Mouse (Mus musculus) MEL (cell line): Measurements from ENCODE around the gene Ccdc163. TPM values are rescaled to one million over a fixed set of nuclear protein-coding genes. Genes with fewer than 3 reads are reported as not detected.

Experiments
- DNase-seq: peaks from one replicate; pipeline ENCODE4 v3.0.0; 2011; ENCODE audit warnings: low read depth, low spot score
- H3K27ac ChIP-seq: 2 replicates; pipeline ENCODE4 v1.5.1; 2012; ENCODE audit warnings: low read depth, mild to moderate bottlenecking, control low read depth, low read length, moderate library complexity; ENCODE audit not compliant: control insufficient read depth
- H3K27me3 ChIP-seq, 2 experiments: fragments of 150-350 bp in 1 of 2; sonication (generic) in 1 of 2; 2 replicates each; pipeline ENCODE4 v1.6.1; 2012; ENCODE audit warnings: low read length in 2 of 2, mild to moderate bottlenecking in 2 of 2, improper control_type of control experiment in 1 of 2, moderate library complexity in 1 of 2; ENCODE audit not compliant: insufficient read depth in 2 of 2, control insufficient read depth in 1 of 2
- H3K36me3 ChIP-seq, 2 experiments: 2 replicates each; pipeline ENCODE4 v1.6.1; 2012 to 2014; ENCODE audit warnings: low read length in 2 of 2, improper control_type of control experiment in 1 of 2, inconsistent platforms in 1 of 2, mild to moderate bottlenecking in 1 of 2; ENCODE audit not compliant: insufficient read depth in 2 of 2, control insufficient read depth in 1 of 2
- H3K4me1 ChIP-seq, 2 experiments: fragments of 150-350 bp in 1 of 2; sonication (generic) in 1 of 2; 2 replicates each; pipeline ENCODE4 v1.6.1; 2012; ENCODE audit warnings: low read length in 2 of 2, improper control_type of control experiment in 1 of 2, mild to moderate bottlenecking in 1 of 2; ENCODE audit not compliant: insufficient read depth in 2 of 2, control insufficient read depth in 1 of 2
- H3K4me3 ChIP-seq, 2 experiments: fragments of 150-350 bp in 1 of 2; sonication (generic) in 1 of 2; 2 replicates each; pipeline ENCODE4 v1.5.1; 2012; ENCODE audit warnings: low read depth in 2 of 2, low read length in 2 of 2, mild to moderate bottlenecking in 2 of 2, moderate library complexity in 2 of 2, control low read depth in 1 of 2, improper control_type of control experiment in 1 of 2; ENCODE audit not compliant: control insufficient read depth in 1 of 2, insufficient read depth in 1 of 2
- H3K79me2 ChIP-seq: 2 replicates; pipeline ENCODE4 v1.6.1; 2012; ENCODE audit warnings: mild to moderate bottlenecking, low read length, moderate library complexity; ENCODE audit not compliant: control insufficient read depth, poor library complexity, insufficient read depth
- H3K9ac ChIP-seq: 2 replicates; pipeline ENCODE4 v1.6.1; 2012; ENCODE audit warnings: low read depth, mild to moderate bottlenecking, control low read depth, low read length, moderate library complexity; ENCODE audit not compliant: control insufficient read depth, poor library complexity, severe bottlenecking
- H3K9me3 ChIP-seq: fragments of 150-350 bp; sonication (generic); replicated peaks from 2 replicates; pipeline ENCODE4 v1.6.1; 2012; ENCODE audit warnings: mild to moderate bottlenecking, low read length, improper control_type of control experiment, moderate library complexity; ENCODE audit not compliant: insufficient read depth
- CHD2 ChIP-seq: IDR thresholded peaks from 2 replicates; pipeline ENCODE4 v1.6.1; 2011; ENCODE audit warnings: low read length, improper control_type of control experiment
- CTCF ChIP-seq, 3 experiments: IDR thresholded peaks in 2 of 3; conservative IDR thresholded peaks in 1 of 3; 2 replicates each; pipeline ENCODE4 v1.5.1; 2011 to 2012; ENCODE audit warnings: low read length in 3 of 3, low read depth in 2 of 3, mild to moderate bottlenecking in 2 of 3, improper control_type of control experiment in 1 of 3, inconsistent platforms in 1 of 3, mixed read lengths in 1 of 3, moderate library complexity in 1 of 3; ENCODE audit not compliant: control insufficient read depth in 1 of 3, insufficient read depth in 1 of 3, poor library complexity in 1 of 3, severe bottlenecking in 1 of 3
- E2F4 ChIP-seq: IDR thresholded peaks from 2 replicates; pipeline ENCODE4 v1.6.1; 2011; ENCODE audit warnings: low read depth, low read length, improper control_type of control experiment, borderline replicate concordance
- ELF1 ChIP-seq: IDR thresholded peaks from 2 replicates; pipeline ENCODE4 v1.6.1; 2014; ENCODE audit warnings: low read depth, mild to moderate bottlenecking, inconsistent platforms, low read length, improper control_type of control experiment, moderate library complexity
- GABPA ChIP-seq: IDR thresholded peaks from 2 replicates; pipeline ENCODE4 v1.6.1; 2012; ENCODE audit warnings: low read depth, mild to moderate bottlenecking, inconsistent platforms, low read length, improper control_type of control experiment, moderate library complexity
- GATA1 ChIP-seq: IDR thresholded peaks from 2 replicates; pipeline ENCODE4 v1.6.1; 2011; ENCODE audit warnings: low read depth, low read length, improper control_type of control experiment
- HCFC1 ChIP-seq: IDR thresholded peaks from 2 replicates; pipeline ENCODE4 v1.6.1; 2012; ENCODE audit warnings: low read depth, mild to moderate bottlenecking, inconsistent platforms, low read length, improper control_type of control experiment, moderate library complexity
- JUND ChIP-seq: IDR thresholded peaks from 2 replicates; pipeline ENCODE4 v1.6.1; 2011; ENCODE audit warnings: low read depth, mild to moderate bottlenecking, improper control_type of control experiment, low read length
- KAT2A ChIP-seq: conservative IDR thresholded peaks from 2 replicates; pipeline ENCODE4 v1.6.1; 2012; ENCODE audit warnings: low read depth, low read length, improper control_type of control experiment, inconsistent platforms
- MAFK ChIP-seq: IDR thresholded peaks from 2 replicates; pipeline ENCODE4 v1.6.1; 2011; ENCODE audit warnings: low read depth, mild to moderate bottlenecking, low read length, improper control_type of control experiment, borderline replicate concordance
- MAX ChIP-seq: IDR thresholded peaks from 2 replicates; pipeline ENCODE4 v1.6.1; 2011; ENCODE audit warnings: low read length, improper control_type of control experiment
- MAZ ChIP-seq: IDR thresholded peaks from 2 replicates; pipeline ENCODE4 v1.6.1; 2012; ENCODE audit warnings: low read depth, mild to moderate bottlenecking, inconsistent platforms, low read length, improper control_type of control experiment
- MEF2A ChIP-seq: IDR thresholded peaks from 2 replicates; pipeline ENCODE4 v1.6.1; 2014; ENCODE audit warnings: low read depth, mild to moderate bottlenecking, inconsistent platforms, low read length, improper control_type of control experiment; ENCODE audit not compliant: poor library complexity, insufficient replicate concordance, severe bottlenecking; ENCODE audit errors: extremely low read depth
- MXI1 ChIP-seq: IDR thresholded peaks from 2 replicates; pipeline ENCODE4 v1.6.1; 2011; ENCODE audit warnings: mild to moderate bottlenecking, low read depth, low read length, improper control_type of control experiment
- MYC ChIP-seq: IDR thresholded peaks from 2 replicates; pipeline ENCODE4 v1.6.1; 2011; ENCODE audit warnings: low read depth, mild to moderate bottlenecking, low read length, improper control_type of control experiment, moderate library complexity
- NRF1 ChIP-seq: IDR thresholded peaks from 2 replicates; pipeline ENCODE4 v1.6.1; 2014; ENCODE audit warnings: low read depth, mild to moderate bottlenecking, inconsistent platforms, low read length, improper control_type of control experiment, moderate library complexity; ENCODE audit not compliant: poor library complexity, insufficient read depth, severe bottlenecking
- POLR2A ChIP-seq, 2 experiments: IDR thresholded peaks; 2 replicates each; pipeline ENCODE4 v1.6.1; 2011 to 2012; ENCODE audit warnings: low read length in 2 of 2, mild to moderate bottlenecking in 2 of 2, control low read depth in 1 of 2, improper control_type of control experiment in 1 of 2, low read depth in 1 of 2, moderate library complexity in 1 of 2; ENCODE audit not compliant: control insufficient read depth in 1 of 2, insufficient read depth in 1 of 2, poor library complexity in 1 of 2
- POLR2AphosphoS2 ChIP-seq: IDR thresholded peaks from 2 replicates; pipeline ENCODE4 v1.6.1; 2011; ENCODE audit warnings: low read length, improper control_type of control experiment
- RAD21 ChIP-seq: IDR thresholded peaks from 2 replicates; pipeline ENCODE4 v1.6.1; 2011; ENCODE audit warnings: mild to moderate bottlenecking, low read depth, low read length, improper control_type of control experiment
- RCOR1 ChIP-seq: IDR thresholded peaks from 2 replicates; pipeline ENCODE4 v1.6.1; 2012; ENCODE audit warnings: low read depth, mild to moderate bottlenecking, inconsistent platforms, low read length, improper control_type of control experiment
- SIN3A ChIP-seq: IDR thresholded peaks from 2 replicates; pipeline ENCODE4 v1.6.1; 2012; ENCODE audit warnings: low read length, improper control_type of control experiment, inconsistent platforms
- SMC3 ChIP-seq: IDR thresholded peaks from 2 replicates; pipeline ENCODE4 v1.6.1; 2011; ENCODE audit warnings: low read depth, low read length, improper control_type of control experiment
- TBP ChIP-seq: IDR thresholded peaks from 2 replicates; pipeline ENCODE4 v1.8.0; 2011; ENCODE audit warnings: low read depth, low read length, improper control_type of control experiment
- UBTF ChIP-seq: IDR thresholded peaks from 2 replicates; pipeline ENCODE4 v1.6.1; 2012; ENCODE audit warnings: low read depth, mild to moderate bottlenecking, inconsistent platforms, low read length, improper control_type of control experiment, moderate library complexity, borderline replicate concordance; ENCODE audit not compliant: insufficient read depth
- USF1 ChIP-seq: IDR thresholded peaks from 2 replicates; pipeline ENCODE4 v1.6.1; 2014; ENCODE audit warnings: low read depth, mild to moderate bottlenecking, inconsistent platforms, low read length, improper control_type of control experiment, moderate library complexity
- ZMIZ1 ChIP-seq: IDR thresholded peaks from 2 replicates; pipeline ENCODE4 v1.6.1; 2012; ENCODE audit warnings: low read depth, mild to moderate bottlenecking, inconsistent platforms, low read length, improper control_type of control experiment, moderate library complexity
- ZNF384 ChIP-seq: IDR thresholded peaks from 2 replicates; pipeline ENCODE4 v1.6.1; 2012; ENCODE audit warnings: low read depth, mild to moderate bottlenecking, inconsistent platforms, low read length, improper control_type of control experiment
- polyA plus RNA-seq, 2 experiments: library from polyadenylated mRNA; stranded (reverse) in 1 of 2; unstranded in 1 of 2; fragments of >175 nt in 1 of 2; fragments of >200 nt in 1 of 2; gene quantifications; 2 replicates each; pipeline versions ENCODE4 v1.2.1 to v1.2.4; 2012; ENCODE audit warnings: low replicate concordance in 2 of 2, low read depth in 1 of 2; ENCODE audit not compliant: insufficient read length in 2 of 2, insufficient read depth in 1 of 2, missing spikeins in 1 of 2
- total RNA-seq: library from RNA; depleted of rRNA; stranded (reverse); fragments of 300-350 nt; gene quantifications from 2 replicates; pipeline ENCODE4 v1.2.3, GENCODE M21; 2012

Gene Ccdc163
- total and polyA plus RNA-seq, 3 experiments = 12.3 to 26.0 TPM; not detected in 1

DNA sequence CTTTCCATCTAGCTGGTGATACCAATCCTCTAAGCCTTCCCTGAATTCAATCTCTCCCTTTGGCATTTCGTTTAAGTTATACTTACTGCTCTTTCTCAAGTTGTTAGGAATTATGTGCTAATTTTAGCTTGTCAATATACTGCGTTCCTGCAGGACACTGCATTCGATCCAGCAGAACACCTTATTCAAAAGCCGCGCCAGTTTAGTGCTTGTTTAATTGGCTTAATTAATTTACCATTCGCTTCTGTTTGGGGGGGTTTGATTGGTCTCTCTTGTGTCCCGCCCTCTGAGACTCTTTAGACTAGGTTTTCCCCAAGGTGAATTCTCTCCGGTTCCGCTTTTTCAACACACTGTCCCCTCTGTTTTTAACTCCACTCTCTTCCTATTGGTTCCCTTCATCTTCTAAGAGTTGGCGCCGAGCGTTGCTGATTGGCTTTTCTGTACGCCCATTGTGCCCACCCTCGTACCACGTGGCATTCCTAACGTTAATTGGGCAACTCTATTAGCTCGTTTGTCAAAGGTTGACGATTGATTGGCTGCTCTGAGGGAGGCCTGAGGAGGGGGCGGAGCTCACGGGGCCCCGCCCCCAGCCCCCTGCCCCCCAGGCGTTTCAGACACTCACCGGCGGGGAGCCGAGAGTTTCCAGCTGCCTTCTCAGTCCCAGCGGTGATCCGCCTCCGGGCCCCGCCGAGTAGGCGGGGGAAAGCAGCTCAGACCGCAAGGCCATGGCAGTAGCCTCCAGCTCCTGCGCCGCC, 12.2 kb downstream of the Ccdc163 start, which contains the start of gene Tesk2 (continued):
- TF ChIP-seq CHD2 (peak; percentile 86), JUND (no peak), MAX (peak; percentile 97), RAD21 (no peak), USF1 (peak; percentile 96), MXI1 (no peak; the same call in 1 of the 2 replicates), MAFK (no peak), TBP (0 out of 2 replicates have a peak, but pooled peaks have one; percentile 37)

DNA sequence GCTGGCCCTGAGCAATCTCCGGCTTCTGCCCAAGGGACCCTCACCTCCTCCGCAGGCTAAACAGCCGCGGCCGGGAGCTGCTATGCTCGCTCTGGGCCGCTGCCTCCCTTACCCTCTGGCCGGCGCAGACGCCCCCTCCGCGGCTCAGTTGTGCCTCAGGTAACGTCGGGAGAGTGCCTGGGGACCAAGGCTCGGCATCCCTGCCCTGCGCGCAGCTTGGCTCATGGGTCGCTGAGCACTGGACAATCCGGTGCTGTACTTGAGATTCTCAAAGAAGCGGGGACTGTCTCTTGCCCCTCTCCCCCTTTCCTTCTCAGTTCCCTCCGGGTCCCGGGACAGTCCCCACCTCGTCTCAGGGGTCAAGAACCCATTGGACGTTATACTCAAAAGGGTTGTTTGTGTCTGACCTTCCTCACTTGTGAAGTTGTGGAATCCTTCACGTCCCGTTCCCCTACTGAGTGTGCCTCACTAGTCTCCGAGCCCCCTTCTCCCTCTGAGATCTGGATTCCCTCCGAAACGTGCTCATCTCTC, 12.9 kb downstream of the Ccdc163 start:
- Histone ChIP-seq H3K4me1 (peaks cover 4 to 5% of the 10 kb centered on the region in 2 experiments), H3K9ac (peak overlapping the region; percentile 75), H3K79me2 (no peaks in the 10 kb centered on the region; the same call in 1 of the 2 replicates), H3K27ac (0 out of 2 replicates have a peak overlapping the region, but pooled peaks have one; percentile 22), H3K4me3 (peak overlapping the region; percentile 79 to 86), H3K9me3 (no peaks in the 10 kb centered on the region), H3K36me3 (peaks cover 0 to 13% of the 10 kb centered on the region in 2 experiments; a peak in 2 of 4 replicates), H3K27me3 (no peaks in the 10 kb centered on the region)
- no peak for DNase-seq
- TF ChIP-seq HCFC1 (no peak), RAD21 (no peak), KAT2A (no peak), CTCF (IDR thresholded peaks at IDR 0.05 in 2 of 3, conservative IDR thresholded peaks at IDR 0.05 in 1 of 3; ENCODE audit: control insufficient read depth in 1 of 3, insufficient read depth in 1 of 3, low read depth in 2 of 3, low read length in 3 of 3, poor library complexity in 1 of 3, severe bottlenecking in 1 of 3) (0 out of 6 replicates have a peak, but pooled peaks of 1 of the 3 experiments have one; percentile 0), MAZ (no peak), RCOR1 (no peak), POLR2AphosphoS2 (no peak), USF1 (no peak), GATA1 (no peak), MEF2A (no peak), SIN3A (no peak), ZNF384 (no peak), UBTF (no peak), POLR2A (IDR thresholded peaks at IDR 0.05; ENCODE audit: control insufficient read depth in 1 of 2, insufficient read depth in 1 of 2, low read depth in 1 of 2, low read length in 2 of 2, poor library complexity in 1 of 2) (peak in 1 of 2 experiments; percentile 49; a peak in 1 of 4 replicates), ZMIZ1 (no peak), E2F4 (no peak), MYC (no peak), NRF1 (0 out of 2 replicates have a peak, but pooled peaks have one; percentile 2), GABPA (no peak), SMC3 (no peak), ELF1 (no peak), MAX (no peak)
